Mouse (Mus musculus): ENCODE data around the gene Kat2a.

- TF ChIP-seq CTCF (IDR thresholded peaks at IDR 0.05; ENCODE audit: control insufficient read depth, insufficient read depth, low read length) (no peak), POLR2A (IDR thresholded peaks at IDR 0.05; ENCODE audit: borderline replicate concordance, control insufficient read depth, low read depth, low read length) (no peak)
Observed at GRCm38 (mm10) chr11:100716649-100717048, 4.4 kb upstream of the Kat2a start.

All from bone marrow, adult 2 months (tissue).